In the genomic region with DNA sequence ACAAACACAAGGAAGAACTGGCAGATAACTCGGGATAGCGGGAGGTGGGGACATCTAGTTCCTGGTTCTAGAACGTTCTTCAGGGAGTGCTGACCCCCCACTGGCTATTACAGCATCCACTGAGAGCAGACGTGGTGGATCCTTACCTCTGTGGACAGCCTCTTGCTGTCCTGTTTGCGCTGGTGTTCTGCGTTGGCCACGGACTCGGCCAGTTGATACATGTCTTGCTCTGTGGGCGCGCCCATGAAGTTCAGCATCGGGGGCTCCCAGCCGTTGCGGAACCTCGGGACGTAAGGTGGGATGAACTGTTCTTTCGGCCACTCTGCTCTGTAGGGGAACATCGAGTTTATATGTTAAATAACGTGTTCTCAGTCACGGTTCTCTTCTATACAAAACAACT, we compare ENCODE assay signal across 31 mouse cellular contexts.
"Had no signal": no experiment of that assay in that cellular context is flagged by ENCODE, and none has a peak within 500 bp of the region (broad histone marks: within the 10 kb centered on the region; RNA-seq: fewer than 3 reads in every experiment).

No protein-coding gene starts in this region.

- H3K36me3 ChIP-seq: limb, embryonic 10.5 days; liver, embryonic 12.5 days; liver, embryonic 13.5 days; liver, embryonic 15.5 days; midbrain, embryonic 10.5 days; midbrain, embryonic 12.5 days; midbrain, embryonic 13.5 days; midbrain, embryonic 15.5 days; neural tube, embryonic 12.5 days had no signal

- H3K9me3 ChIP-seq: limb, embryonic 10.5 days; limb, embryonic 12.5 days; limb, embryonic 13.5 days; limb, embryonic 15.5 days; liver, embryonic 12.5 days; liver, embryonic 13.5 days; liver, embryonic 15.5 days; lung, embryonic 15.5 days; midbrain, embryonic 10.5 days; midbrain, embryonic 12.5 days; midbrain, embryonic 13.5 days; midbrain, embryonic 15.5 days; neural tube, embryonic 12.5 days had no signal

- H3K9ac ChIP-seq: limb, embryonic 12.5 days; limb, embryonic 13.5 days; limb, embryonic 15.5 days; liver, embryonic 12.5 days; liver, embryonic 13.5 days; liver, embryonic 14.5 days; liver, embryonic 15.5 days; liver, postnatal 0 days; lung, embryonic 14.5 days; lung, embryonic 15.5 days; midbrain, embryonic 12.5 days; midbrain, embryonic 13.5 days; midbrain, embryonic 15.5 days; neural tube, embryonic 12.5 days had no signal

- H3K4me2 ChIP-seq: limb, embryonic 12.5 days; limb, embryonic 13.5 days; limb, embryonic 15.5 days; liver, embryonic 11.5 days; liver, embryonic 12.5 days; liver, embryonic 13.5 days; liver, embryonic 15.5 days; lung, embryonic 14.5 days; lung, embryonic 15.5 days; midbrain, embryonic 12.5 days; midbrain, embryonic 13.5 days; midbrain, embryonic 15.5 days; neural tube, embryonic 12.5 days had no signal

- H3K4me1 ChIP-seq: limb, embryonic 10.5 days; limb, embryonic 12.5 days; limb, embryonic 13.5 days; limb, embryonic 15.5 days; liver, embryonic 15.5 days; lung, embryonic 15.5 days; midbrain, embryonic 10.5 days; midbrain, embryonic 12.5 days; midbrain, embryonic 13.5 days; midbrain, embryonic 15.5 days; neural tube, embryonic 12.5 days had no signal

- DNase-seq: left cerebral cortex, postnatal 4 days; liver; liver, embryonic 13.5 days; liver, postnatal 0 days; lung, adult 18-20 months; lung, adult 2 months; lung, embryonic 14.5 days; lung, postnatal 10 days; lung, postnatal 14 days; lung, postnatal 36 days; lung, postnatal 4 days; midbrain, embryonic 14.5 days had no signal

- H3K27me3 ChIP-seq: limb, embryonic 12.5 days; limb, embryonic 13.5 days; limb, embryonic 15.5 days; liver, embryonic 12.5 days; liver, embryonic 13.5 days; liver, embryonic 15.5 days; lung, embryonic 15.5 days; midbrain, embryonic 12.5 days; midbrain, embryonic 13.5 days; midbrain, embryonic 15.5 days; neural tube, embryonic 12.5 days had no signal

- H3K4me3 ChIP-seq: left cerebral cortex, adult 2 months; limb, embryonic 10.5 days; limb, embryonic 12.5 days; limb, embryonic 13.5 days; limb, embryonic 15.5 days; liver, embryonic 12.5 days; liver, embryonic 13.5 days; liver, embryonic 15.5 days; lung, embryonic 15.5 days; megakaryocyte, embryonic 14.5 days; midbrain, embryonic 10.5 days; midbrain, embryonic 12.5 days; midbrain, embryonic 13.5 days; midbrain, embryonic 15.5 days; myocyte; neural tube, embryonic 12.5 days had no signal

- H3K27ac ChIP-seq: left cerebral cortex, adult 2 months; limb, embryonic 10.5 days; limb, embryonic 12.5 days; limb, embryonic 13.5 days; limb, embryonic 15.5 days; liver, embryonic 12.5 days; liver, embryonic 13.5 days; liver, embryonic 14.5 days; liver, embryonic 15.5 days; lung, embryonic 15.5 days; macrophage; midbrain, embryonic 10.5 days; midbrain, embryonic 12.5 days; midbrain, embryonic 13.5 days; midbrain, embryonic 15.5 days; neural tube, embryonic 12.5 days had no signal

- ATAC-seq: liver, embryonic 12.5 days; liver, postnatal 0 days; lung, postnatal 0 days; midbrain, embryonic 13.5 days; midbrain, embryonic 15.5 days had no signal
